Mouse (Mus musculus): ENCODE measurements around the gene Calm3. TPM values are rescaled to one million over a fixed set of nuclear protein-coding genes. Genes with fewer than 3 reads are reported as not detected.
A peak's percentile ranks its signal among the peaks of the same experiment; 100 is the strongest.

Gene Calm3
- polyA plus RNA-seq, 1 experiment from 2014 or later = 296 TPM

- H3K27ac ChIP-seq = no peak overlapping the region
- peaks cover 64% of the 10 kb centered on the region for H3K36me3 ChIP-seq (ENCODE audit: poor library complexity, severe bottlenecking)
- 80% methylated on average over 3 of the region's 3 CpGs for WGBS
- no peaks in the 10 kb centered on the region for H3K27me3 ChIP-seq
- ATAC-seq = no peak
- H3K9ac ChIP-seq = 0 out of 2 replicates have a peak overlapping the region, but pooled peaks have one; percentile 21
- H3K4me1 ChIP-seq = peaks cover 50% of the 10 kb centered on the region
- no peak overlapping the region for H3K4me2 ChIP-seq
- H3K4me3 ChIP-seq = no peak overlapping the region
- no peaks in the 10 kb centered on the region for H3K9me3 ChIP-seq (replicated peaks)
These were observed 5.2 kb downstream of the Calm3 start for GRCm38 (mm10) chr7:16918670-16919069.

- peaks cover 49% of the 10 kb centered on the region for H3K4me1 ChIP-seq
- no peak overlapping the region for H3K4me3 ChIP-seq
- H3K9ac ChIP-seq = no peak overlapping the region
- WGBS = 83% methylated on average over 9 of the region's 9 CpGs
- H3K27ac ChIP-seq = no peak overlapping the region
- no peak overlapping the region for H3K4me2 ChIP-seq
- H3K27me3 ChIP-seq = no peaks in the 10 kb centered on the region
- peaks cover 64% of the 10 kb centered on the region for H3K36me3 ChIP-seq (ENCODE audit: poor library complexity, severe bottlenecking)
- no peak for ATAC-seq
- no peaks in the 10 kb centered on the region for H3K9me3 ChIP-seq (replicated peaks)
These were observed 5.9 kb downstream of the Calm3 start for GRCm38 (mm10) chr7:16918014-16918413.

- Histone ChIP-seq H3K4me2 (no peak overlapping the region), H3K36me3 (ENCODE audit: poor library complexity, severe bottlenecking) (peaks cover 64% of the 10 kb centered on the region), H3K4me3 (no peak overlapping the region), H3K27ac (no peak overlapping the region), H3K9me3 (replicated peaks) (no peaks in the 10 kb centered on the region), H3K9ac (no peak overlapping the region), H3K27me3 (no peaks in the 10 kb centered on the region), H3K4me1 (peaks cover 43% of the 10 kb centered on the region)
- ATAC-seq = no peak
- 88% methylated on average over 11 of the region's 11 CpGs for WGBS
These were observed 6.5 kb downstream of the Calm3 start for GRCm38 (mm10) chr7:16917447-16917846.

- peaks cover 64% of the 10 kb centered on the region for H3K36me3 ChIP-seq (ENCODE audit: poor library complexity, severe bottlenecking)
- H3K27me3 ChIP-seq = no peaks in the 10 kb centered on the region
- no peak overlapping the region for H3K4me3 ChIP-seq
- no peak overlapping the region for H3K9ac ChIP-seq
- ATAC-seq = no peak
- no peak overlapping the region for H3K27ac ChIP-seq
- WGBS = 87% methylated on average over 30 of the region's 30 CpGs
- H3K4me2 ChIP-seq = no peak overlapping the region
- no peaks in the 10 kb centered on the region for H3K9me3 ChIP-seq (replicated peaks)
- H3K4me1 ChIP-seq = peaks cover 35% of the 10 kb centered on the region
These were observed 7.3 kb downstream of the Calm3 start for GRCm38 (mm10) chr7:16916342-16917265.

- Histone ChIP-seq H3K4me1 (peaks cover 26% of the 10 kb centered on the region), H3K27me3 (no peaks in the 10 kb centered on the region), H3K36me3 (ENCODE audit: poor library complexity, severe bottlenecking) (peaks cover 59% of the 10 kb centered on the region), H3K9me3 (replicated peaks) (no peaks in the 10 kb centered on the region), H3K4me2 (no peak overlapping the region), H3K4me3 (no peak overlapping the region), H3K9ac (no peak overlapping the region), H3K27ac (no peak overlapping the region)
- no peak for ATAC-seq
- WGBS = 92% methylated on average over 32 of the region's 32 CpGs
These were observed 8.2 kb downstream of the Calm3 start for GRCm38 (mm10) chr7:16915461-16916340.

GRCm38 (mm10) chr7:16914453-16915343 lies 9.2 kb downstream of the Calm3 start:
- no peaks in the 10 kb centered on the region for H3K27me3 ChIP-seq
- H3K4me2 ChIP-seq = no peak overlapping the region
- ATAC-seq = peak; percentile 13; the same call in 1 of the 2 replicates
- no peaks in the 10 kb centered on the region for H3K9me3 ChIP-seq (replicated peaks)
- 87% methylated on average over 18 of the region's 18 CpGs for WGBS
- peaks cover 59% of the 10 kb centered on the region for H3K36me3 ChIP-seq (ENCODE audit: poor library complexity, severe bottlenecking)
- H3K4me1 ChIP-seq = peaks cover 16% of the 10 kb centered on the region
- no peak overlapping the region for H3K4me3 ChIP-seq
- H3K9ac ChIP-seq = no peak overlapping the region
- H3K27ac ChIP-seq = no peak overlapping the region

GRCm38 (mm10) chr7:16913806-16914452 lies 10.0 kb downstream of the Calm3 start:
- Histone ChIP-seq H3K4me1 (peaks cover 9% of the 10 kb centered on the region; the same call in 1 of the 2 replicates), H3K27ac (no peak overlapping the region), H3K27me3 (no peaks in the 10 kb centered on the region), H3K4me3 (no peak overlapping the region), H3K9ac (no peak overlapping the region), H3K4me2 (no peak overlapping the region), H3K36me3 (ENCODE audit: poor library complexity, severe bottlenecking) (peaks cover 51% of the 10 kb centered on the region), H3K9me3 (replicated peaks) (no peaks in the 10 kb centered on the region)
- peak; percentile 68 for ATAC-seq
- WGBS = 41% methylated on average over 10 of the region's 10 CpGs

- Histone ChIP-seq H3K4me2 (no peak overlapping the region), H3K27me3 (no peaks in the 10 kb centered on the region), H3K4me1 (no peaks in the 10 kb centered on the region), H3K27ac (no peak overlapping the region), H3K36me3 (ENCODE audit: poor library complexity, severe bottlenecking) (peaks cover 35% of the 10 kb centered on the region), H3K9me3 (replicated peaks) (no peaks in the 10 kb centered on the region), H3K4me3 (no peak overlapping the region), H3K9ac (no peak overlapping the region)
- no peak for ATAC-seq
- 88% methylated on average over 6 of the region's 6 CpGs for WGBS
These were observed 11.6 kb downstream of the Calm3 start for GRCm38 (mm10) chr7:16912360-16912759.

- H3K4me3 ChIP-seq = no peak overlapping the region
- no peak overlapping the region for H3K27ac ChIP-seq
- H3K4me2 ChIP-seq = no peak overlapping the region
- H3K9me3 ChIP-seq (replicated peaks) = no peaks in the 10 kb centered on the region
- no peak for ATAC-seq
- 95% methylated on average over 3 of the region's 3 CpGs for WGBS
- no peak overlapping the region for H3K9ac ChIP-seq
- H3K27me3 ChIP-seq = no peaks in the 10 kb centered on the region
- peaks cover 31% of the 10 kb centered on the region for H3K36me3 ChIP-seq (ENCODE audit: poor library complexity, severe bottlenecking)
- no peaks in the 10 kb centered on the region for H3K4me1 ChIP-seq
These were observed 12.0 kb downstream of the Calm3 start for GRCm38 (mm10) chr7:16911904-16912303.

- no peak overlapping the region for H3K27ac ChIP-seq
- H3K9me3 ChIP-seq (replicated peaks) = no peaks in the 10 kb centered on the region
- peaks cover 11% of the 10 kb centered on the region for H3K36me3 ChIP-seq (ENCODE audit: poor library complexity, severe bottlenecking)
- no peak overlapping the region for H3K9ac ChIP-seq
- 66% methylated on average over 10 of the region's 10 CpGs for WGBS
- no peaks in the 10 kb centered on the region for H3K27me3 ChIP-seq
- no peak overlapping the region for H3K4me2 ChIP-seq
- H3K4me3 ChIP-seq = no peak overlapping the region
- peaks cover 3% of the 10 kb centered on the region; the same call in 1 of the 2 replicates for H3K4me1 ChIP-seq
- no peak for ATAC-seq
These were observed 14.0 kb downstream of the Calm3 start for GRCm38 (mm10) chr7:16909909-16910308.

GRCm38 (mm10) chr7:16908859-16909258 lies 15.1 kb downstream of the Calm3 start:
- peak overlapping the region; percentile 10 for H3K9ac ChIP-seq
- 73% methylated on average over 11 of the region's 11 CpGs for WGBS

More at GRCm38 (mm10) chr7:16908859-16909258, 15.1 kb downstream of the Calm3 start:
- Histone ChIP-seq H3K4me2 (no peak overlapping the region), H3K27ac (no peak overlapping the region), H3K36me3 (ENCODE audit: poor library complexity, severe bottlenecking) (0 out of 2 replicates have a peak, but pooled peaks cover under 1% of the 10 kb centered on the region), H3K4me1 (peaks cover 3% of the 10 kb centered on the region; the same call in 1 of the 2 replicates), H3K27me3 (no peaks in the 10 kb centered on the region), H3K4me3 (no peak overlapping the region), H3K9me3 (replicated peaks) (no peaks in the 10 kb centered on the region)
- no peak for ATAC-seq
